Mouse (Mus musculus): ENCODE results near the gene Gm10964. TPM values are rescaled to one million over a fixed set of nuclear protein-coding genes. Genes with fewer than 3 reads are reported as not detected.

Gm10964 gene
- polyA plus RNA-seq, 1 experiment from 2014 or later = not detected

DNA sequence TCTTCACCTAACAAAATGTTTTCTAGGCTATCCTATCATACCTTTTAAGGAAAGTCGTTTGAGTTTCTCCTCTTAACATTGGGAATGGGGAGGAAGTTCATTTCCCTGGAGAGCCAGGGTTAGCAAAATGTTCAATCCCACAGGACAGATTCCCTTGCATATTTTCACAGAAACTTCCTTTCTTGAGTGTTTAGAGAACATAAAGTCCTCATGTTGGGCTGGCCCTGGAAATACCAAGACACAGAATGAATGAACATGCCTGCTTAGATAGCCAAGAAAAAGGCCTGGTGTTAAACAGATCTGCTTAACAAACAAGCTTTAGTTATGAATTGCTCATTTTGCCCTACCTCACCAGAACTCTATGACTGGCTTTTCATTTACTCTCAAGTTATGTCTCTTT is 53.4 kb downstream of the Gm10964 start:
- Histone ChIP-seq H3K9me3 (replicated peaks; ENCODE audit: control insufficient read depth, low read length) (no peaks in the 10 kb centered on the region), H3K4me1 (ENCODE audit: control insufficient read depth, insufficient read depth, low read length) (peaks cover 9% of the 10 kb centered on the region), H3K27me3 (ENCODE audit: control insufficient read depth, insufficient read depth, low read length) (no peaks in the 10 kb centered on the region), H3K9ac (ENCODE audit: low read length) (no peak overlapping the region), H3K36me3 (ENCODE audit: control insufficient read depth, insufficient read depth, low read length) (no peaks in the 10 kb centered on the region), H3K27ac (ENCODE audit: low read length) (no peak overlapping the region), H3K4me2 (ENCODE audit: low read depth, low read length) (no peak overlapping the region), H3K4me3 (replicated peaks; ENCODE audit: low read length) (no peak overlapping the region)
- no peak for ATAC-seq (ENCODE audit: insufficient read depth, low FRiP score)
- 78% methylated on average over 1 of the region's 1 CpGs for WGBS

Other genes starting within 250 kb of the Gm10964 start
- 1.7 and 1.9 TPM in 2 replicates for gene Syt6, start 164.1 kb upstream of the Gm10964 start, polyA plus RNA-seq (2015; fragmentation: Nextera tagmentation; extraction: Ambion mirVana)
- gene Atg4a-ps, start 93.3 kb upstream of the Gm10964 start, polyA plus RNA-seq (2015; fragmentation: Nextera tagmentation; extraction: Ambion mirVana) = 0.12 and 0.37 TPM in 2 replicates
- 51.8 and 57.3 TPM in 2 replicates for gene Olfml3, start 1.4 kb upstream of the Gm10964 start, polyA plus RNA-seq (2015; fragmentation: Nextera tagmentation; extraction: Ambion mirVana)
- gene Hipk1, start 52.2 kb downstream of the Gm10964 start, polyA plus RNA-seq (2015; fragmentation: Nextera tagmentation; extraction: Ambion mirVana) = 10.9 and 11.3 TPM in 2 replicates
- 17.6 and 20.0 TPM in 2 replicates for gene Dclre1b, start 70.1 kb downstream of the Gm10964 start, polyA plus RNA-seq (2015; fragmentation: Nextera tagmentation; extraction: Ambion mirVana)
- 20.1 and 22.0 TPM in 2 replicates for gene Ap4b1, start 70.2 kb downstream of the Gm10964 start, polyA plus RNA-seq (2015; fragmentation: Nextera tagmentation; extraction: Ambion mirVana)
- gene Gm43064, start 70.2 kb downstream of the Gm10964 start, polyA plus RNA-seq (2015; fragmentation: Nextera tagmentation; extraction: Ambion mirVana) = 1.1 TPM in 1 of 2 replicates, not detected in the other
- gene Bcl2l15, start 93.2 kb downstream of the Gm10964 start, polyA plus RNA-seq (2015; fragmentation: Nextera tagmentation; extraction: Ambion mirVana) = 0.70 and 1.3 TPM in 2 replicates
- 2.8 and 3.2 TPM in 2 replicates for gene Ptpn22, start 120.4 kb downstream of the Gm10964 start, polyA plus RNA-seq (2015; fragmentation: Nextera tagmentation; extraction: Ambion mirVana)
- 6.3 and 7.3 TPM in 2 replicates for gene Rsbn1, start 174.8 kb downstream of the Gm10964 start, polyA plus RNA-seq (2015; fragmentation: Nextera tagmentation; extraction: Ambion mirVana)
- gene Phtf1, start 228.7 kb downstream of the Gm10964 start, polyA plus RNA-seq (2015; fragmentation: Nextera tagmentation; extraction: Ambion mirVana) = 17.3 and 17.9 TPM in 2 replicates